Mouse (Mus musculus) lung, adult 2 months (tissue): Measurements from ENCODE around the gene 1810010D01Rik. TPM values are rescaled to one million over a fixed set of nuclear protein-coding genes. Genes with fewer than 3 reads are reported as not detected.

Experiments
- DNase-seq: peaks from one replicate; pipeline ENCODE4 v3.0.0; 2022
- H3K4me1 ChIP-seq: fragments of 200-500 bp; 2 replicates; pipeline ENCODE4 v1.6.1; 2011; ENCODE audit warnings: low read length; ENCODE audit not compliant: control insufficient read depth, insufficient read depth
- H3K4me3 ChIP-seq: fragments of 200-500 bp; replicated peaks from 2 replicates; pipeline ENCODE3; 2011; ENCODE audit warnings: low read depth, mild to moderate bottlenecking, control low read depth, low read length; ENCODE audit errors: extremely low read depth
- CTCF ChIP-seq: fragments of 200-500 bp; IDR thresholded peaks from 2 replicates; pipeline ENCODE4 v1.5.1; 2011; ENCODE audit warnings: mild to moderate bottlenecking, low read length, control low read depth; ENCODE audit not compliant: insufficient read depth
- POLR2A ChIP-seq: fragments of 200-500 bp; IDR thresholded peaks from 2 replicates; pipeline ENCODE4 v1.6.1; 2011; ENCODE audit warnings: low read depth, mild to moderate bottlenecking, control low read depth, low read length, borderline replicate concordance; ENCODE audit errors: extremely low read depth
- WGBS: fragments of 180-500 bp; shearing (Covaris S2); methylation state at CpG from one replicate; pipeline ENCODE4 v1.1.7; 2018; 5-methylcytosine and 5-hydroxymethylcytosine counted together
- polyA plus RNA-seq: library from polyadenylated mRNA; depleted of rRNA; stranded (reverse); fragments of >200 nt; gene quantifications from 2 replicates; pipeline ENCODE4 v1.2.3, GENCODE M21; 2012; rRNA removed

The 1810010D01Rik gene
- 5.6 and 8.4 TPM in 2 replicates for polyA plus RNA-seq

GRCm38 (mm10) chr7:145208006-145208405 is at the start of gene 1810010D01Rik:
TSS of gene 1810010D01Rik (minus strand) at chr7:145208119.
- WGBS: 57% methylated on average over 4 of the region's 4 CpGs
- TF ChIP-seq CTCF (no peak), POLR2A (no peak)
- no peak within 1 kb of the TSS for H3K4me3 ChIP-seq
- no peak for DNase-seq
- peaks cover 7% of the 10 kb centered on the region; the same call in 1 of the 2 replicates for H3K4me1 ChIP-seq

DNA sequence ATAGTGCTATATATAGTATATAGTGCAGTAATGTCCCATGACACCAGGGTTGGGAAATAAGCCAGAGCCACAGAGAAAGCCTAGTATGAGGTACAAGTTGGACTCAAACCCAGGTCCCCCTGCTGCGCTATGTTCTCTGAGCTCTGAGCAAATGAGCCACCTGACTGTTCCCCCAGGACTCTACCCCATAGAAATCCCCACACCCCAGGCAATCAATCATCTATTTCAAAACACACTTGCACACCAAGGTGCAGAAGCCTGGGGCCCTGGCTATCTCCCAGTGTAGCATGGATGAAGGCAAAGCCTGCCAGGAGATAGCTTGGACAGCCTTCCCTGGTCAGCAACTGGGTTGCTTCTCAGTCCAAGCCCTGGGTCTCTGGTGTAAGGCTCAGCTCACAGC is 48.2 kb upstream of the 1810010D01Rik start:
- TF ChIP-seq POLR2A (no peak), CTCF (no peak)
- H3K4me3 ChIP-seq: no peak overlapping the region
- H3K4me1 ChIP-seq: no peaks in the 10 kb centered on the region
- DNase-seq: no peak
- 89% methylated on average over 1 of the region's 1 CpGs for WGBS

DNA sequence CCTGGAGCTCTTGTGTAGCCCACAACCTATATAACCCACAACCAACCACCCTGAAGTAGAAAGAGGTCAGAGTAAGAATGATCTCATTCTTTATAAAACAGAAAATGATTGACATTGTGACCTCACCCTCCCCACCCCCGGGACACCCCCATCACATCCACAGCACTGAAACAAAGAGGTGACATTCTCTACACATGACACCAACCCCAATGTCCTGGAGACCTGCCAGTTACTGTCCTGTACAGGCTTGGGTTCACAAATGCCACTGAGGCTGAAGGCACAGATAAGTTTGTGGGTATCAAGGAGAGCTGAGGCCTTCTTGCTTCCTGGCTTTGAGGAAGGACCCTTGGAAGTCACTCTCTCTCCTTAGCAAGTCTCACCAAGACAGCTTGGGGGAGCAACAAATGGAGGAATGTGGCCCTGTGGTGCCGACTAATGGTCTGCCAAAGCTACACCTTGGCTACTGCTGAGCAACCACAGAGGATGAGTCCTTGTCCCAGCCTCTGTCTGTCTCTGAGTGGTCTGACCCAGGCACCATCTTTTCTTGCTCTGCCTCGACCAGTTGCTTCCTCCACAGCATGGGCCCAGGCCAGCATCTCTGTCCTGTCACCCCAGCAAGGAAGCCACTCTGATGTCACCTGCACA is 46.2 kb upstream of the 1810010D01Rik start:
- Histone ChIP-seq H3K4me1 (no peaks in the 10 kb centered on the region), H3K4me3 (no peak overlapping the region)
- 58% methylated on average over 3 of the region's 3 CpGs for WGBS
- DNase-seq: no peak
- no peak for TF ChIP-seq POLR2A
- no peak for TF ChIP-seq CTCF

- Histone ChIP-seq H3K4me3 (no peak overlapping the region), H3K4me1 (no peaks in the 10 kb centered on the region)
- TF ChIP-seq POLR2A: no peak
- peak; percentile 73 for TF ChIP-seq CTCF
- DNase-seq: peak; percentile 80
- 29% methylated on average over 8 of the region's 8 CpGs for WGBS
Observed at GRCm38 (mm10) chr7:145252715-145253476, 45.0 kb upstream of the 1810010D01Rik start.

- Histone ChIP-seq H3K4me3 (no peak overlapping the region), H3K4me1 (no peaks in the 10 kb centered on the region)
- WGBS: 66% methylated on average over 9 of the region's 9 CpGs
- no peak for TF ChIP-seq CTCF
- no peak for TF ChIP-seq POLR2A
- no peak for DNase-seq
Observed at GRCm38 (mm10) chr7:145250225-145250624, 42.3 kb upstream of the 1810010D01Rik start.

DNA sequence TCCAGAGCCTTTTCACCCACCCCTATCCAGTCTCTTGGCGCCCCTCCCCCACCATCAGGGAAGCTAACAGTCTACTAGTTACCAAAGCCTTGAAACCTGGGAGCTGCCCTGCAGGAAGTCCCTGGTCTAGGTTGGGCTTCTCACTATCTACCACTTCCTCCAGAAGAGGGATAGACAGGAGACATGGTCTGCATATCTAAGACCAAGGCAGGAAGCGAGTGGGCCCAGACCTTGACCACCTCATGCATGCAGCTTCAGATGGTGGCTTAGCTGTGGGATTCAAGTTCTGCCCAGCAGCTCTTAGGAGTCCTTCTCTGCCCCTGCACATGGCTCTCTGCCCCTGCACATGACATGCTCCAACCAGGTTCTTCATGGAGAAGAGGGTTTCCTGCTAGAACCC is 41.0 kb upstream of the 1810010D01Rik start:
- WGBS: 86% methylated on average over 2 of the region's 2 CpGs
- Histone ChIP-seq H3K4me1 (no peaks in the 10 kb centered on the region), H3K4me3 (no peak overlapping the region)
- TF ChIP-seq CTCF (no peak), POLR2A (no peak)
- DNase-seq: no peak

- 0 out of 2 replicates have a peak, but pooled peaks cover 5% of the 10 kb centered on the region for H3K4me1 ChIP-seq
- no peak overlapping the region for H3K4me3 ChIP-seq
- 11% methylated on average over 9 of the region's 9 CpGs for WGBS
- DNase-seq: peak; percentile 86
- no peak for TF ChIP-seq POLR2A
- peak; percentile 100 for TF ChIP-seq CTCF
Observed at GRCm38 (mm10) chr7:145242851-145243712, 35.2 kb upstream of the 1810010D01Rik start.

GRCm38 (mm10) chr7:145242028-145242427 is 34.1 kb upstream of the 1810010D01Rik start:
- no peak for TF ChIP-seq POLR2A
- no peak for TF ChIP-seq CTCF
- Histone ChIP-seq H3K4me3 (no peak overlapping the region), H3K4me1 (0 out of 2 replicates have a peak, but pooled peaks cover 5% of the 10 kb centered on the region)
- DNase-seq: no peak
- WGBS: 67% methylated on average over 9 of the region's 9 CpGs

- no peak overlapping the region for H3K4me3 ChIP-seq
- TF ChIP-seq POLR2A (no peak), CTCF (no peak)
- 92% methylated on average over 4 of the region's 4 CpGs for WGBS
- DNase-seq: no peak
- H3K4me1 ChIP-seq: 0 out of 2 replicates have a peak, but pooled peaks cover 5% of the 10 kb centered on the region
Observed at GRCm38 (mm10) chr7:145240929-145241328, 33.0 kb upstream of the 1810010D01Rik start.
